Mouse (Mus musculus) E14TG2a.4 (cell line): ENCODE measurements around the gene Igbp1.

ENCODE experiments used
- CTCF ChIP-seq: conservative IDR thresholded peaks from 2 replicates; pipeline ENCODE4 v1.5.1; 2014; ENCODE audit warnings: low read length
- POU5F1 ChIP-seq: IDR thresholded peaks from 2 replicates; pipeline ENCODE4 v1.6.1; 2014; ENCODE audit warnings: low read length, borderline replicate concordance

GRCm38 (mm10) chrX:100480317-100480716 is 13.8 kb upstream of the Igbp1 start:
- TF ChIP-seq CTCF (no peak; the same call in 1 of the 2 replicates), POU5F1 (no peak)
